In genomic region chrX:160136153-160136552, GRCm38 (mm10) we compare ENCODE assay signal across 9 mouse cellular contexts. TPM values are rescaled to one million over a fixed set of nuclear protein-coding genes. Genes with fewer than 3 reads are reported as not detected.
DNase-seq lines count a peak whose midpoint lies in the region; ATAC-seq and TF ChIP-seq lines count a peak whose summit lies in the region.
"Had no signal": no experiment of that assay in that cellular context is flagged by ENCODE, and none has a peak within 500 bp of the region (broad histone marks: within the 10 kb centered on the region; RNA-seq: fewer than 3 reads in every experiment).

No protein-coding gene starts in this region.

- no peak for TF ChIP-seq CTCF in gastrocnemius, adult 2 months (IDR thresholded peaks at IDR 0.05)

- peak overlapping the region; percentile 84 for H3K4me3 ChIP-seq in gastrocnemius, adult 2 months
- peak overlapping the region; percentile 70 for H3K4me3 ChIP-seq in forebrain, embryonic 10.5 days
- peak overlapping the region; percentile 75 for H3K4me3 ChIP-seq in liver, embryonic 13.5 days (replicated peaks)

- H3K4me2 ChIP-seq in liver, embryonic 13.5 days, result peak overlapping the region; percentile 72

- WGBS in forebrain, embryonic 10.5 days, result 35% methylated on average over 5 of the region's 5 CpGs
- 40% methylated on average over 5 of the region's 5 CpGs for whole genome bisulfite sequencing in liver, embryonic 13.5 days (ENCODE audit: insufficient replicate concordance)

- DNase-seq in gastrocnemius, adult 2 months, result no peak
- DNase-seq in gastrocnemius, postnatal 36 days, result no peak
- DNase-seq in CD4-positive, CD25-positive, alpha-beta regulatory T cell, adult 2 months (ENCODE audit: low read depth, low spot score), result peak; percentile 64
- peak; percentile 16 for DNase-seq in forebrain, embryonic 10.5 days (ENCODE audit: extremely low spot score, low spot score)
- no peak for DNase-seq in liver, embryonic 13.5 days
- peak; percentile 9 to 30 for DNase-seq in thymus, adult 18-20 months
- DNase-seq in adrenal gland, postnatal 10 days, result no peak
- DNase-seq in adrenal gland, adult 2 months, result no peak

- peak overlapping the region; percentile 81 for H3K9ac ChIP-seq in liver, embryonic 13.5 days

- H3K36me3 ChIP-seq in forebrain, embryonic 10.5 days (replicated peaks), result peaks cover 20% of the 10 kb centered on the region
- H3K36me3 ChIP-seq in liver, embryonic 13.5 days, result peaks cover 5% of the 10 kb centered on the region

- no peaks in the 10 kb centered on the region for H3K9me3 ChIP-seq in forebrain, embryonic 10.5 days
- H3K9me3 ChIP-seq in liver, embryonic 13.5 days (replicated peaks), result no peaks in the 10 kb centered on the region

- peaks cover 19% of the 10 kb centered on the region for H3K4me1 ChIP-seq in forebrain, embryonic 10.5 days
- peaks cover 21% of the 10 kb centered on the region for H3K4me1 ChIP-seq in liver, embryonic 13.5 days (replicated peaks)

- peaks cover 78% of the 10 kb centered on the region for H3K27me3 ChIP-seq in forebrain, embryonic 10.5 days (ENCODE audit: poor library complexity, severe bottlenecking)
- no peaks in the 10 kb centered on the region for H3K27me3 ChIP-seq in liver, embryonic 13.5 days

- intact Hi-C loops in gastrocnemius, adult 2 months (cut with DNase I), result no loop called here
- intact Hi-C loops in gastrocnemius, postnatal 36 days (cut with DNase I), result no loop called here

- no peak for ATAC-seq in liver, embryonic 13.5 days (ENCODE audit: low read depth)
- ATAC-seq: Patski had no signal

- H3K27ac ChIP-seq in gastrocnemius, adult 2 months, result peak overlapping the region; percentile 99; the same call in 1 of the 2 replicates
- H3K27ac ChIP-seq in forebrain, embryonic 10.5 days, result peak overlapping the region; percentile 60
- no peak overlapping the region for H3K27ac ChIP-seq in liver, embryonic 13.5 days

RNA-seq across cellular contexts. Expression of gene Pdha1, which starts 2.1 kb away (rescaled TPM):
- 100 to 1,000 TPM; 567 to 646 TPM for total RNA-seq in gastrocnemius, adult 2 months (2021)
- 100 to 1,000 TPM; 581 to 648 TPM for total RNA-seq in gastrocnemius, postnatal 36 days (2021)
- polyA plus RNA-seq in forebrain, embryonic 10.5 days (2016; fragmentation: Nextera tagmentation; extraction: Ambion mirVana), result 119 TPM in 2 replicates
- polyA plus RNA-seq in liver, embryonic 13.5 days (2015; fragmentation: Nextera tagmentation; extraction: Ambion mirVana), result 66.6 and 77.1 TPM in 2 replicates
- 100 to 1,000 TPM; 522 to 573 TPM for total RNA-seq in adrenal gland, postnatal 10 days (2021)
- total RNA-seq in adrenal gland, adult 2 months (2021), result 100 to 1,000 TPM; 361 to 388 TPM
- polyA plus RNA-seq in adrenal gland, adult 2 months (2012; rRNA removed), result 36.4 and 56.3 TPM in 2 replicates

Comparison
In these comparisons a context has a peak if more than half of its experiments do, and no peak if none do; other contexts are left out.
1. DNase-seq: peak in CD4-positive, CD25-positive, alpha-beta regulatory T cell, adult 2 months (single experiment), forebrain, embryonic 10.5 days (single experiment) and thymus, adult 18-20 months (2 of 2); none in gastrocnemius, adult 2 months (single experiment), gastrocnemius, postnatal 36 days (0 of 2), liver, embryonic 13.5 days (single experiment), adrenal gland, postnatal 10 days (single experiment) and adrenal gland, adult 2 months (single experiment).
2. Peak in every context shown above with its lines, with median percentiles within 50 percentile points of each other: H3K4me3 ChIP-seq.